Mouse (Mus musculus): Measurements from ENCODE around the gene Pde4b.
A peak's percentile ranks its signal among the peaks of the same experiment; 100 is the strongest.
"Not testable (repeated sequence)": the region's sequence is repeated elsewhere in the genome, so short reads cannot be mapped to it uniquely, and the experiment has no call there.

The Pde4b gene

DNA sequence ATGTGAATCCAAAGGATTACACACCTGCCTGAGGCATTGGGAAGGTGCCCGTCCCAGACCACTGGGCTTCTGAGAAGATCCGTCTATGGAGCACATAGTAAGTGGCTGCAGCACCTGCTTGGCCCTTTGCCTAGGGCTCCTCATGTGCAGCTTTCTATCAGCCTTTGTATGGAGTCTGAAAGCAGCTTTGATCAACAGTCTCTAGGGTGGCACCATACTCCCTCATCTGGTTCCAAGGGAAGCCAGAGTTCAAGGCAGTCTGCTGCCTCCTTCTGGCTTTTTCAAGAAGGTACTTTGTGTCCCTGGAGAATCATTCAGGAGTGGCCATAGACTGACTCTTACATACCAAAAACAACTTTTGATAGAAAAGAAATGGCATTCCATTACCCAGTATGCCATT, 397.4 kb downstream of the Pde4b start:
- DNase-seq, result no peak

DNA sequence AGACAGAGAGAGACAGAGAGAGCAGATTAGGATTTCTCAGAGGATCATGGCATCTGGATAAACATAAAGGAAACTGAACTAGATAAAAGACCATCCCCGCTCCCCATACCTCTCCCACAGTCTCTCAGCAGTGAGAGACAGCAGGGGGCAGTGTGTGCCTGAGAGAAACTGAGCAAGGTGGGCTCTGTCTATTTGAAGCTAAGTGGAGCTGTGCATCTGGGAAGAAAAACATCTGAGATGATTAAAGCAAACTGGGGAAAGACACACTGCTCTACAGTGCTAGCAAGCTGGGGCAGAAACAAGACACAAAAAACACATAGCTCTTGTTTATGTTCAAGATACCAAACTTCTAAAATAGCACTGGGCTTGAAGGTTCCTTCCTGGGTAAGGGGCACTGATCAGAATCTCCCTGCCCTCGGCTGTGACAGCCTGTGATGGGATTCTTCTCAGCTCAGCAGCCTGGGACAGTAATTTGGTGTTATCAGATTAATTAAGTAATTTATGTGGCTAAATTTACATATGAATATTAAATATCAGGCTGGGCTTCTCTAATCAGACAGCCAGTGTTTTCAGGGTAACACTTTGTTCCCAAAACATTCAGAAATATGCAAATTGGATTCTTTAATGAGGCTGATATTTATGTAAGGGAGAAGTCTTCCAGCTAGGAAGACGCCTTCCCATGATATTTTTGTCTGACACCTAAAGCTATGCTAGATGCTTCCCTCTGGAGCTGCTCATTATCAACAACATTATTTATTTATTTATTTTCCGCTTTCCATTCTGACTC, 399.0 kb downstream of the Pde4b start:
- DNase-seq, result peak; percentile 21

- peak; percentile 14 for DNase-seq
Measured at GRCm38 (mm10) chr4:102486921-102487240, 399.5 kb downstream of the Pde4b start.

DNA sequence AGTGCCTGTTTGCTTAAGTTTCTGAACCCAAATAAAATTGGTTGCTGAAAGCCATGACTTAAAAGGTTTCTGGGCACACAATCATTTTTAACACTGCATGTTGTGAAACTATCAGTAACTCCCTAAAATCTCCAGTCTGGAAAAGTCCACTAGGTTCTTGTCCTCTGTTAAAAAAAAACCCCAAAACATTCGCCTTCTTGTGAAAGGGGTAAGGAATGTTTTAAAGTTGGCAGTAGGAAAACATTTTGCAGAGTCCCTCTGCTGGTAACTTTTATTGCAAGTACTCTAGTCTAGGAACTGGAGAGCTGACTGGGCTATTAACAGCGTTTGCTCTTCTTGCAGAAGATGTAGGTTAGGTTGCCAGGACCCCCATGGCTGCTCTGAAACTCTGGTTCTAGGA, 400.7 kb downstream of the Pde4b start:
- DNase-seq, result no peak

DNA sequence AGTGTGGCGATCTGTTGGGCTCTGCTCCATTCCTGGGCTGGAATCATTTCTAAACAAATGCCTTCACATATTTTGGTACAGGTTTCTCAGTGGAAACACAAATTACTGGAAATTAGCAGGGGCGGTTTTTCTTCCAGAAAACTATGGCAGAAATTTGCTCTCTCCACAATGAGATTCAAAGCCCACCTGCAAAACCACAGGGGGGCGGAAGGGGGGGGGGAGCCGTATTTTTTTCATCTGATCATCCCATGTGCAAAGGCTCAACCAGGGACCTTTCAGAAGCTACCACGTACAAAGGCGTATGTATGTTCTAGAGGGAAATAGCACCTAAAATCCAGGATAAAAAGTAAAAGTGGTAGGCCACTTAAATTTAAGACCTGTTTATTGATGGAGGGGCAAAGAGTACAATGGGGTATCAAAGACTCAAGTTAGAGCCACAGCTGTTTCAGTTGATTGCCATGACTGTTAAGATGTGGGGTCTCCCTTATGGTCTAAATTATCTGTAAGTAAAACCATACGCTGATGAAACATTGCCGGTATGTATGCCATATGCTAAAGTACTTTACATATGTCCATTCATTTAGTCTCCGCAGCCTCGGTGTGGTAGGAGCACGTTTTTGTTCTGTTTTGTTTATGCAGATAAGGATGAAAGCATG, 404.3 kb downstream of the Pde4b start:
- DNase-seq, result no peak

- no peak for DNase-seq
Measured at GRCm38 (mm10) chr4:102492911-102493310, 405.6 kb downstream of the Pde4b start.

DNA sequence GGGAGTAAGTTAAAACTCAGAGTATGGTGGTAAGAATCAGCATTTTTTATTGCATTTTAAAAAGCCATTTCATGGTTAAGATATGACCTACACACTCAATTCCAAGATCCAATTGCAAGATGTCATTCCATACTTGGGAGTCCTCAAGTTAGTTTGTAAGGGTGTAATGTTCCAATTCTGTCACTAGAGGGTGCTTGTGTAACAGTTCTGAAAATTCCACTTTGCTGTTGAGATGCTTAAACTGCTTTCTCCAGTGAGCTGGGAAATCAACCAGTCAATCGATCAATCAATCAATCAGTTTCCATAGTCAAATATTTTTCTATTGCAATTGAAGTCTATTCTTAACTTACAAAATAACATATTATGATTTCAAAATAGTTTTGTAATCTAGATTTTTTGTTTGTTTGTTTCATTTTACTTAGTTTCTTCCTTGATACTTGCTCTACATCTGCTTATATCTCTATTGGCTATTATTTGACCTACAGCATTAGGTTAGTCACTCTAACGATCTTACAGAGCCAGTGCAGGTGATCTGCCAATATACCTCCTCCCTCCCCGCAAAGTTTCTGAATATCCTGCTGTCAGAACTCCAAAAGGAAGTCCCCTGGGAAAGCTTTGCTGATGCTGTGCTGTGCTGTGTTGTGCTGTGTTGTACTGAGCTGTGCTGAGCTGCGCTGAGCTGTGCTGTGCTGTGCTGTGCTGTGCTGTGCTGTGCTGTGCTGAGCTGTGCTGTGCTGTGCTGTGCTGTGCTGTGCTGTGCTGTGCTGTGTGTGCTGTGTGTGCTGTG, 406.2 kb downstream of the Pde4b start:
- no peak for DNase-seq

GRCm38 (mm10) chr4:102494203-102494602, 406.9 kb downstream of the Pde4b start:
- not testable (repeated sequence) for DNase-seq

DNA sequence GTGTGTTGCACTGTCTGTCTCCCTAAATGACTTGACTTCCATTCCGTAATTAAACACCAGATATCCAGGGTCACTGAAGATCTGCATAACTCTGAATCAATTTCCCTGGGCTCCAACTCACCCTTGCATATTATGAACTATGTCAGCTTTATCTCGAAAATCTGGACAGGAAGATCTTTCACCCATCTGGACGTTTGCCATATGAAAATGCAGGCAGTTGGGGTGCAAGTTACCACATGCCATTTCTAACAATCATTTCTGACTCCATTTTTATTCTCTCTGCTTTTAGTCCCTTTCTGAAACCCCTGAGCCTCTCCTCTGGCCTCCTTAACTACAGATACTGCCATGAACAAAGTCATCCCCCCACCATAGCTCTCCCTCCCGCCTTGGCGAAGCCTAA, 407.7 kb downstream of the Pde4b start:
- DNase-seq, result no peak

DNA sequence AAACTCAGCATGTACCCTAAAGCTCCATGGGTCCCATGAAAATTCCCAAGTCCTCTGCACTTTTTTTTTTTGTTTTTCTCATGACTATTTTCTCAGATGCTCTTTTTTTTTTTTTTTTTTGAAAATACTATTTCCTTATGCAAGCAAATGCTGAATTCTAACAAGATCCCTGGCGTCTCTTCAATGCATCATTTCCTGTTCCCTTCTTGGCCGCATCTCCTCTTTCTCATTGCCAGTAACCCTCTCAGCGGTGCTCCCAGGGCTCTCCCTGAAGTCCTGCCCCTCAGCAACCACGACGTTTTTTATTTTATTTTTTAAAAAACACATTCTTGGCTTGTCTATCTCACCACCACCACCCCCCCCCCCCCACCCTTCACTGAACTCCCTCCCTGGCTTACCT, 408.1 kb downstream of the Pde4b start:
- DNase-seq, result no peak

DNA sequence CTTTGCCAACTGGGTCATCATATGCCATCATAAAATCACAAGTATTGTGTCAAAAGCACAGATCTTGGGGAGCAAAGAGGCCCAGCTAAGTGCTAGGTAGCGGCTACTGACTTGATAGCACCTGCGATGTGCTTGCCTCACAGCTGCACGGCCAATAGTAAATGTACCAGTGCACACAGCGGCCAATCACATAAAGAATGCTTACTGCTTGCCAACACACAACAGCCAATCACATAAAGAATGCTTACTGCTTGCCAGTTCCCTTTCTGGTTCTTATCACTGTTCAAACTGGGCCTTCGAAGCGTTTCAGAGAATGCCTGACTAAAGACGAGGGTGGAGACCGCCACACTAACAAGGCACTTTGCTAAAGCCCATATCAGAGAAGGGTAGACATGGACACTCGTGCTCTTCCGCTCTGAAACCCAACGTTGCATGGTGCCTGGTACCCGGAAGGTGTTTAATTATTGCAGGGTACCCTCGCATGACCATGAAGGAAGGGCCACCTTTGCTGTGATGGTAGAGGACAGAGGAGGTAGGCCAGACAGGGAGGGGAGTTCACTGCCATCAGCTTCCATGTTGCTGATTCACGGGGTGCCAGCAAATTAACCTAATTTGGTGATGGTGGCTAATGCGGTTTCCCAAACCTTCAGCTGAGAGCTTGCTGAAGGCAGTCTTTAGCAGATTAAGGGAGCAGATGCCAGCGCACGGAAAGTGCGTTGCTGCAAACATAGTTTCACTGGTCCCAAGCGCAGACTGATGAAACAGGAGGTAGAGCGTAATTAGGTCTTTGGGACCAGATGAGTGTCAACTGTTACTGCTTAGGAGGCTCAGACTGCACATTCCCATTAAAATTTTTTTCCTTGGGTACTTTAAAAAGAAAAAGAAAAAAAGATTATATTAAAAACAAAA, 409.2 kb downstream of the Pde4b start:
- no peak for DNase-seq

- peak; percentile 42 for DNase-seq
Measured at GRCm38 (mm10) chr4:102497221-102497620, 409.9 kb downstream of the Pde4b start.

DNA sequence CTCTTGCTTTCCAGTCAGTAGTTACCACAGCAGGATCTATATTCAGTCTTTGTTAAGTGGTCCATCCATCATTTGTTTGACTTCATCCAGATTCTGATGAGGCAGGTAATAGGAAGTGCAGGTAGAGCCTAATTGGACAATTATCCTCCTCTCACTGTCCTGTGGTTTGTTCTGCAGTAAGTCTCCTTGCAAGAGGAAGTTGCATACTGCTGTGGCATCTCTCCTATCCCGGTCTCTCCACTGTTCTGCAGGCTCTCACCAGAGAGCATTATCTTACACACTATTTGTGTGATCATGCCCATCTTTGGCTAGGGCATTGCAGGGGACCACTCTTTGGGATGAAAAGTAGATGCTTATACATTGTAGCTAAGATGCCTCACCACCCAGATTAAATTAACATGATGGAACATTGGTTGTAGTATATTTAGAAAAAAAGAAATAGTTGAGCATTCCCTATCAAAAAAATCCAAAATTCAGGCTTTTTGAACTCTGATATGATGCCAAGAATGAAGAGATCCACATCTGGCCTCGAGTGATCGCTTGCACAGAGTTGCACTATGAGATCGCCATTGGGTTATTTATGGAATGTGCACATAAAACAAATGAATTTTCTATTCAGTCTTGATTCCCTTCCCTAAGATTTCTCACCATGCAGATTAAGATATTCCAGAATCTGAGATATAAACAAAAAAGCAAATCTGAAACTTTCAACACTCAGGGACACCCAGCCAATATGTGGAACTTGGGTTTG, 411.0 kb downstream of the Pde4b start:
- no peak for DNase-seq

GRCm38 (mm10) chr4:102498920-102499316, 411.6 kb downstream of the Pde4b start:
- no peak for DNase-seq

DNA sequence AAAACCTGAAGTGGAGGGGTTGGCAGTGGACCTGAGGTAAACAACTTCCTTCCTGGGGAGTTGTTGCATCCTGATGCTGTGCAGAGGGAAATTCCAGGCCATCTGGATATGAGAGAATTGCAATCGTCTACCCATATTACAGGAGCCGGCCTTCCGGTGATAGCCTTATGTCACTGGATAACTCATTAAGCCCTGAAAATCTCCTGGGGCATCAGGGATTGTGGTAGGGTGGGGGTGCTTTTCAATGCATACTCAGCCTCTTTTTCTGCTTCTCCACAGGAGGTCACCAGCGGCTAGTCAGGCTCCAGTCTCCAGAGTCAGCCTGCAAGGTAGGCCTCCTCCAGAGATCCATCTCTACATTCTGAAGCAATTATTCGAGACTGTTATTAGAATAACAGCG, 418.4 kb downstream of the Pde4b start:
- DNase-seq, result no peak

GRCm38 (mm10) chr4:102506376-102507280, 419.3 kb downstream of the Pde4b start:
- no peak for DNase-seq

GRCm38 (mm10) chr4:102507344-102507743, 420.0 kb downstream of the Pde4b start:
- DNase-seq, result no peak

GRCm38 (mm10) chr4:102507753-102508152, 420.4 kb downstream of the Pde4b start:
- no peak for DNase-seq

- no peak for DNase-seq
Measured at GRCm38 (mm10) chr4:102510061-102510460, 422.7 kb downstream of the Pde4b start.

DNA sequence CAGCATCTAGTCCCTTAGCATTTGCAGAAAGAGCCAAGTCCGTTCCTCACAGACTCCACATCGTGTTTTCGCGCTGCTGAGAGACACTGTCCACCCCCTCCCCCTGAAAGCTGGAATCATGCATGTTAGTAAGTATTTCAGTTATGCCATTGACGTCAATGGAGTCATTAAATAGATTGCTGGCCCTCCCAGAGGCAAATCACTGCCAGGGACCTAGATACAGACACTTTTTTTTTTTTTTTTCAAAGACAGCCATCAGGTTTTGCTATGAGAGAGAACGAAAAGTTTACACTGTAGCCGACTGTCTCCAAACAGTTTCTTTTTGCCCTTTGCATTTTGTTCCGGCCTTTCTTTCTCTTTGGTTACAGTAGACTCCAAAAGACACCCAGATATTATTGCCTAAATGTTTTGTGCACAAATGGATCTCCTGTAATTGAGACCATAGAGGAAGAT, 423.6 kb downstream of the Pde4b start:
- peak; percentile 74 for DNase-seq

- DNase-seq, result peak; percentile 40
Measured at GRCm38 (mm10) chr4:102511511-102511910, 424.2 kb downstream of the Pde4b start.

All from kidney, adult 18-20 months (tissue).